Mouse (Mus musculus) ES-E14 (cell line): ENCODE data around the gene Ascl2. TPM values are rescaled to one million over a fixed set of nuclear protein-coding genes. Genes with fewer than 3 reads are reported as not detected.

Source experiments
- DNase-seq: peaks from one replicate; pipeline ENCODE4 v3.0.0-alpha.2; 2013; ENCODE audit warnings: low read depth, low spot score
- H3K27ac ChIP-seq: 2 replicates; pipeline ENCODE4 v1.5.1; 2012; ENCODE audit warnings: low read depth, mild to moderate bottlenecking, low read length, moderate library complexity, mixed read lengths; ENCODE audit not compliant: poor library complexity, insufficient read depth, severe bottlenecking
- H3K36me3 ChIP-seq: 2 replicates; pipeline ENCODE4 v1.6.1; 2012; ENCODE audit warnings: mild to moderate bottlenecking, low read length, moderate library complexity, mixed read lengths; ENCODE audit not compliant: control insufficient read depth, poor library complexity, insufficient read depth, severe bottlenecking
- H3K4me1 ChIP-seq, 2 experiments: fragments of 150-350 bp in 1 of 2; sonication (generic) in 1 of 2; 2 replicates each; pipeline ENCODE4 v1.6.1; 2012; ENCODE audit warnings: low read length in 2 of 2, mild to moderate bottlenecking in 1 of 2, mixed read lengths in 1 of 2; ENCODE audit not compliant: control insufficient read depth in 2 of 2, insufficient read depth in 2 of 2, poor library complexity in 1 of 2
- H3K4me3 ChIP-seq, 2 experiments: fragments of 150-350 bp in 1 of 2; sonication (generic) in 1 of 2; 2 replicates each; pipeline ENCODE4 v1.5.1; 2012; ENCODE audit warnings: low read length in 2 of 2, low read depth in 1 of 2, mild to moderate bottlenecking in 1 of 2, mixed read lengths in 1 of 2; ENCODE audit not compliant: insufficient read depth in 1 of 2, poor library complexity in 1 of 2, severe bottlenecking in 1 of 2
- H3K9ac ChIP-seq: 2 replicates; pipeline ENCODE4 v1.6.1; 2012; ENCODE audit warnings: low read depth, mild to moderate bottlenecking, low read length, mixed read lengths; ENCODE audit not compliant: poor library complexity, insufficient read depth, severe bottlenecking
- H3K9me3 ChIP-seq: fragments of 150-350 bp; sonication (generic); 2 replicates; pipeline ENCODE4 v1.6.1; 2012; ENCODE audit warnings: low read depth, mild to moderate bottlenecking, low read length; ENCODE audit not compliant: control insufficient read depth, insufficient read depth
- CHD2 ChIP-seq: IDR thresholded peaks from 2 replicates; pipeline ENCODE4 v1.6.1; 2014; ENCODE audit warnings: mild to moderate bottlenecking, low read depth, low read length, inconsistent platforms
- HCFC1 ChIP-seq: IDR thresholded peaks from 2 replicates; pipeline ENCODE4 v1.6.1; 2012; ENCODE audit warnings: low read length, inconsistent platforms, borderline replicate concordance; ENCODE audit not compliant: insufficient read depth
- MAFK ChIP-seq: IDR thresholded peaks from 2 replicates; pipeline ENCODE4 v1.6.1; 2014; ENCODE audit warnings: mild to moderate bottlenecking, low read depth, low read length, inconsistent platforms; ENCODE audit not compliant: insufficient read depth
- ZC3H11A ChIP-seq: IDR thresholded peaks from 2 replicates; pipeline ENCODE4 v1.6.1; 2012; ENCODE audit warnings: low read depth, mild to moderate bottlenecking, inconsistent platforms, low read length, borderline replicate concordance
- ZNF384 ChIP-seq: IDR thresholded peaks from 2 replicates; pipeline ENCODE4 v1.6.1; 2012; ENCODE audit warnings: low read depth, low read length, inconsistent platforms
- in situ Hi-C, 2 experiments: fragments of 600-800 bp; cut with MboI; formaldehyde crosslinking; loops; one replicate each; pipeline ENCODE4 v1.15.1; 2025; ENCODE audit warnings: low sequenced_read_pairs in 2 of 2, inconsistent platforms in 1 of 2; ENCODE audit not compliant: unreplicated experiment in 2 of 2
- total RNA-seq: library from RNA; depleted of rRNA; stranded (reverse); fragments of 300-350 nt; gene quantifications from 2 replicates; pipeline ENCODE4 v1.2.3, GENCODE M21; 2012

Ascl2 gene
- total RNA-seq, 1 experiment, result 7.5 TPM

DNA sequence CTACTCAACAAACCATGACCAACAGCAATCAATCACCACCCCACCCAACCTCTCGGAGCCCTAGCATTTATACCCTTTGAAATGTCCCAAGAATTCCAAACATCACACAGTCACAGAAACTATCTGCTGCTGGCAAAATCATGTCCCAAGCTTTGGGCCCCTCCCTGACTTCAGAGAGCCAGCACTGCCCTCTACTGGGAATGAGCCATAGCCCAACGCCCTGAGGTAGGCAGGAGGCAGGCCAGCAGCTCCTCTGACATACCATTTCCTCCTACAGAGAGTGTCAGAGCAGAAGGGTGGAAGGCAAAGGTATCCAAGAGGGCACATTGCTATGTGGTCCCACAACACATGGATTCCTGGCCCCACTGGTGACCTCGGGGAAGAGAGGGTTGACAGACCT is 33.6 kb upstream of the Ascl2 start:
- DNase-seq, result no peak
- Histone ChIP-seq H3K36me3 (no peaks in the 10 kb centered on the region), H3K4me1 (peaks cover 5 to 18% of the 10 kb centered on the region in 2 experiments; a peak in 3 of 4 replicates), H3K9me3 (no peaks in the 10 kb centered on the region), H3K4me3 (no peak overlapping the region), H3K9ac (no peak overlapping the region), H3K27ac (no peak overlapping the region)
- no peak for TF ChIP-seq CHD2
- TF ChIP-seq ZC3H11A, result no peak
- no peak for TF ChIP-seq HCFC1
- no peak for TF ChIP-seq ZNF384
- TF ChIP-seq MAFK, result no peak
- in situ Hi-C loops, result no loop called here

DNA sequence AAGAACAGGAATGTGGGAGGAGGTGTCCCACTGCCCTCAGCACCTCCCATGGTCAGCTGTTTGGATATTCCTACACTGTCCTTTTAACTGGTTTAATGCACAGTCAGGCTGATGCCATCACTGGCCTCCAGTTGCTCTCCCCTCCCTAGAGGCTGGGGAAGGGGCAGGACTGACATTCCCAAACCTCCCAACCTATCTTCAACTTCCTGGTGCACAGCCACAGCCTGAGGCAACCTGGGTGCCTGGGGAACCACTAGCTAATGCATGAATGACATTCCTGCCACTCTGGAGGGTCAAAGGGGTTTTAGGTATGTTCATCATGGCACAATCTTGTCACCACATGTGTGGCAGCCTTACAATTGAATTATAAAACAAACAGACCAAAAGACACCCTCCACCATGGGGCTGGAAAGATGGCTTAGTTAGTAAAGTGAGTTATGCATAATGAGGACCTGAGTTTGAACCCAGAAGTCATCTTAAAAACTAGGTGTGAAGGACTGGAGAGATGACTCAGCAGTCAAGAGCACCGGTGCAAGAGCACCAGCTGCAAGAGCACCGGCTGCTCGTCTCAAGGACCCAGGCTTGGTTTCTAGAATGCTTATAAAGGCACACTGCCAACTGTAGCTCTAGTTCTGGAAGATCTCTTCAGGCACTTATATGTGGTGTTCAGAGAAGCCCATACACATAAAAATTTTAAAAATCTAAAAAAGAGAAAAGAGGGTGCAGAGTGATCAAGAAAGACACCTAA is 28.5 kb upstream of the Ascl2 start:
- in situ Hi-C loops, result no loop called here
- Histone ChIP-seq H3K9me3 (no peaks in the 10 kb centered on the region), H3K4me3 (no peak overlapping the region), H3K9ac (no peak overlapping the region), H3K27ac (no peak overlapping the region), H3K36me3 (peaks cover 3% of the 10 kb centered on the region; the same call in 1 of the 2 replicates), H3K4me1 (0 out of 4 replicates have a peak, but pooled peaks cover 0 to 4% of the 10 kb centered on the region in 2 experiments)
- DNase-seq, result no peak
- TF ChIP-seq HCFC1 (no peak), CHD2 (no peak), MAFK (no peak), ZC3H11A (no peak), ZNF384 (no peak)

DNA sequence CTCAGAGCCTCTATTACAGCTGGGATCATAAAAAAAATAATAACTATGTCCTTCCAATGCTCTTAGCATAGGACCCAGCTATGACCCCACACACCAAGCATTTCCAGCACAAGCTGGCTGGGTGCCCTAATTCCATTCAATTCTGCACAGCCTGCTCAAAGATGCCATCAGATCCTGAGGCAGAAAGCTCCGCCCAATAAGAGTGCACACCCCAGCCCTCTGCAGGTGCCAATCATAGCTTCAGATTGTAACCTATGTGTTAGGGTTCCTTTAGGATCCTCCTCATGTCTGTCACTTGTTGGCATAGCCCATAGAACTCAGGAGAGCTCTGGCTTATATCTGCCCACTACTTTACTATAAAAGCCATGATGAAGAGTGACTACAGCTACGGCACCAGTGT is 27.9 kb upstream of the Ascl2 start:
- H3K27ac ChIP-seq, result no peak overlapping the region
- no peak for TF ChIP-seq ZNF384
- TF ChIP-seq HCFC1, result no peak
- TF ChIP-seq ZC3H11A, result no peak
- no peak for TF ChIP-seq MAFK
- no peak for TF ChIP-seq CHD2
- in situ Hi-C loops, result no loop called here
- DNase-seq, result no peak
- no peak overlapping the region for H3K9ac ChIP-seq
- H3K9me3 ChIP-seq, result no peaks in the 10 kb centered on the region
- no peak overlapping the region for H3K4me3 ChIP-seq
- H3K4me1 ChIP-seq, result peaks cover 0 to 5% of the 10 kb centered on the region in 2 experiments; a peak in 1 of 4 replicates
- peaks cover 5% of the 10 kb centered on the region; the same call in 1 of the 2 replicates for H3K36me3 ChIP-seq

DNA sequence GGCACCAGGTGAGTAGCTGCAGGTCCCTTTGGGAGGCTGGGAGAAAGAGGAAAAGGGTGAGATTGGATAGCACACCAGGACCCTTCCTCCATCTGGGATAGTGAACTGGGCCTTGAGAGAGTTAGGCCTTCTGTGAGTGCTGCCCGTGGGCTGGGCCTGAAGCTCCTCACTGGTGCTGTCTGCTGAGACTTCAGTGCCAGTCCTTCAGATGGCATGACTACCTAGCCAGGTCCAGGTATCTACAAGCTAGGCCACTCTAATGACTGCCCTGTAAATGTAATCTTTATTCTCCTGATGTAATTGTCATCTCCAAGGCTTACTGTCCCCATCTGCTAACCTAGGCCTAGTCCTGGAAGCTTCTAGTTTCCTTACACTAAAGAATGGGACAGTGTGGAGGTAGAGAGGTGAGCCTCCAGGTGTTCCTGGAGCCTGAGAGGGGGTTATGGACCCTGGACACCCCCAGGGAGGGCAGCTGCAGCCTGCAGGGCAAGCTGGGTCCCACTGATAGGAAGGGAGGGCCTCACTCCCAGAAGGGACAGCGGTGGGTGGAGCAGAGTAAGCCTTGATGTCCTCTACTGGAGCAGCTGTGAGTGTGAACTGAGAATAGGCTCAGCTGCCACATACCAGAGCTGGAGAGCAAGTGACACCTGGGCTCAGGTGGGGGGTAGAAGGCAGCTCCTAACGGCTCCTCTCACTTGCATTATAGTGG is 26.7 kb upstream of the Ascl2 start:
- no peak overlapping the region for H3K27ac ChIP-seq
- H3K36me3 ChIP-seq, result peaks cover 5% of the 10 kb centered on the region; the same call in 1 of the 2 replicates
- TF ChIP-seq CHD2, result no peak
- TF ChIP-seq ZC3H11A, result no peak
- TF ChIP-seq HCFC1, result no peak
- TF ChIP-seq MAFK, result no peak
- TF ChIP-seq ZNF384, result no peak
- H3K9me3 ChIP-seq, result no peaks in the 10 kb centered on the region
- peaks cover 0 to 8% of the 10 kb centered on the region in 2 experiments; a peak in 1 of 4 replicates for H3K4me1 ChIP-seq
- DNase-seq, result no peak
- H3K4me3 ChIP-seq, result no peak overlapping the region
- no peak overlapping the region for H3K9ac ChIP-seq
- in situ Hi-C loops, result no loop called here
